Mouse (Mus musculus) layer of hippocampus, postnatal 10 days (tissue): ENCODE measurements around the gene Crybg1. TPM values are rescaled to one million over a fixed set of nuclear protein-coding genes. Genes with fewer than 3 reads are reported as not detected.
"Not testable (repeated sequence)": the region's sequence is repeated elsewhere in the genome, so short reads cannot be mapped to it uniquely, and the experiment has no call there.

Source experiments
- DNase-seq, 2 experiments: peaks; one replicate each; pipeline ENCODE4 v3.0.0; 2021; ENCODE audit warnings: low spot score in 2 of 2
- total RNA-seq, 2 experiments: library from RNA; stranded (reverse); gene quantifications; 2 replicates each; pipeline ENCODE4 v1.2.3; 2021

Crybg1 gene
- total RNA-seq, 2 experiments from 2014 or later, result 0.51 to 0.87 TPM

GRCm38 (mm10) chr10:44006815-44007214 is 141.8 kb downstream of the Crybg1 start:
- DNase-seq, result no peak

- DNase-seq, result no peak
Observed at GRCm38 (mm10) chr10:44005677-44006641, 142.7 kb downstream of the Crybg1 start.

GRCm38 (mm10) chr10:44004221-44004751 is 144.4 kb downstream of the Crybg1 start:
- DNase-seq, result peak in 1 of 2 experiments; percentile 18

- DNase-seq, result peak; percentile 33 to 49
Observed at GRCm38 (mm10) chr10:44003551-44004151, 145.0 kb downstream of the Crybg1 start.

GRCm38 (mm10) chr10:44002995-44003524 is 145.6 kb downstream of the Crybg1 start:
- no peak for DNase-seq

GRCm38 (mm10) chr10:44002004-44002940 is 146.4 kb downstream of the Crybg1 start:
- no peak for DNase-seq

GRCm38 (mm10) chr10:44000156-44000865 is 148.3 kb downstream of the Crybg1 start:
- no peak for DNase-seq

GRCm38 (mm10) chr10:43998503-43999082 is 150.1 kb downstream of the Crybg1 start:
- no peak for DNase-seq

- DNase-seq, result no peak
Observed at GRCm38 (mm10) chr10:43998023-43998422, 150.6 kb downstream of the Crybg1 start.

GRCm38 (mm10) chr10:43997276-43997675 is 151.4 kb downstream of the Crybg1 start:
- DNase-seq, result no peak

- no peak for DNase-seq
Observed at GRCm38 (mm10) chr10:43995858-43996650, 152.6 kb downstream of the Crybg1 start.

GRCm38 (mm10) chr10:43993198-43993597 is 155.5 kb downstream of the Crybg1 start:
- DNase-seq, result no peak

- no peak for DNase-seq
Observed at GRCm38 (mm10) chr10:43992506-43992905, 156.1 kb downstream of the Crybg1 start.

GRCm38 (mm10) chr10:43991268-43991667 is 157.4 kb downstream of the Crybg1 start:
- no peak for DNase-seq

- no peak for DNase-seq
Observed at GRCm38 (mm10) chr10:43983866-43984265, 164.8 kb downstream of the Crybg1 start.

- no peak for DNase-seq
Observed at GRCm38 (mm10) chr10:43983241-43983640, 165.4 kb downstream of the Crybg1 start.

GRCm38 (mm10) chr10:43982470-43982869 is 166.2 kb downstream of the Crybg1 start:
- no peak for DNase-seq

GRCm38 (mm10) chr10:43980742-43981141 is 167.9 kb downstream of the Crybg1 start:
- DNase-seq, result not testable (repeated sequence)

- no peak for DNase-seq
Observed at GRCm38 (mm10) chr10:43980080-43980479, 168.6 kb downstream of the Crybg1 start.
